Mouse (Mus musculus) thymus, postnatal 0 days (tissue): ENCODE measurements around the gene Itga1. TPM values are rescaled to one million over a fixed set of nuclear protein-coding genes. Genes with fewer than 3 reads are reported as not detected.

Experiments
- DNase-seq: peaks from one replicate; pipeline ENCODE4 v3.0.0-alpha.2; 2015; ENCODE audit warnings: low spot score
- polyA plus RNA-seq: library from polyadenylated mRNA; unstranded; fragments of >200 nt; fragmentation: Nextera tagmentation; extraction: Ambion mirVana; gene quantifications from 2 replicates; pipeline ENCODE4 v1.2.1, GENCODE M21; 2015

The Itga1 gene
- polyA plus RNA-seq, 1 experiment from 2014 or later = 2.5 TPM

DNA sequence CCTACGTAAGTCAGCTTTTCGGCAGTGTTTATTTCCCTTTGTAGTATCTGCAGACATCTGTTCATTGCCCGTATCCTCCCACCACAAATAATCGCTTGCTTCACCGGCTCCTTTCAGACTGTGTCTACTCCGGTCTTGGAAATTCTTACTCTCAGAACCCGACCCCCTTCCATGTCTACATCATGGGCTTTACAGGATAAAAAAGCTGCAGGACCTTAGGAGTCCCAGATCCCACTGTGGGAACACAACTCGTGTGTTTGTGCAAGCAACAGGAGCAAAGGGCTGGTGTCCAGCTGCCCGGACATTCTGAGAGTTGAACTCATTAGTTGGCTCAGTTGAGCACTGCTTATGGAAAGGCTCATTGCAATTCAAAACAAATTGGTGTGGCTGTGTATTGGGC is 47.0 kb downstream of the Itga1 start:
- no peak for DNase-seq

- DNase-seq = no peak
Observed at GRCm38 (mm10) chr13:115052568-115052967, 49.2 kb downstream of the Itga1 start.

- no peak for DNase-seq
Observed at GRCm38 (mm10) chr13:115050660-115051559, 50.9 kb downstream of the Itga1 start.

GRCm38 (mm10) chr13:115042652-115043051 is 59.1 kb downstream of the Itga1 start:
- DNase-seq = no peak

GRCm38 (mm10) chr13:115037304-115037703 is 64.5 kb downstream of the Itga1 start:
- DNase-seq = no peak

- no peak for DNase-seq
Observed at GRCm38 (mm10) chr13:115035387-115035786, 66.4 kb downstream of the Itga1 start.

GRCm38 (mm10) chr13:115033135-115033534 is 68.6 kb downstream of the Itga1 start:
- DNase-seq = no peak

DNA sequence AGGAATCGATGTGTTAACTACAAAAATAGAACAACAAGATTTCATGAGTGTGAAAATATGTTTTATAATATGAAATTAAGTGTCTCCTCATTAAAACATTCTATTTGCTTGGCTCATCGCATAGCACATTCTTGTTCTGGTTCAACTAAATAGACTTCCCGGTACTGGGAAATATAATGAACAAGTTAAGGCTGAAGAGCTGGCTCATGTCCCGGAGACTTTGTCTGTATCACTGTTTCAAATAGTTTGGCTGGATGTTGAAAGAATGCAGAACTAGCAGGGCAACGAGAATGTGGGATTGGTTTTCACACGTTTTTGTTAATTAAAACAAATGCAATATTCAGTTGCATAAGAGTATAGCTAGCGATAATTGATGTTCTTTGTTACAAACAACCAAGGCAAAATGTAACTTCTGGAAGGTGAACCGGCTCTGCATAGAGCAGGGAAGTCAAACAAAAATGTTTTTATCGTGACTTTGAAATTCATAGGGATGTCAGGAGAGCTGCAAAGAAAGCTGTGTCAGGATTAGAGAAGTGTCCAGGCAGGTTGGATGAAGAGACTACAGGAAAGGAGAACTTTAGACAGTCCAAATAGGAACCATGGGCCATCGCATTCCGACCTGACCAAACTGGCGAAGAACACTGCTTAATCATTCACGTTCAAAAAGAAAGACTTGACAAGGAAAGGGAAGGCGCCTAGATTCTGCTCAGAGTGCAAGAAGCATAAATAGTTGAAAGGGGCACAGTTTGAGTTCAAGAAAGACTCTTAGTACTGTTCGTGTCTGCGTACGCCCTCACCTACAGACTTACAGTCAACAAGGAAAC is 70.4 kb downstream of the Itga1 start:
- DNase-seq = no peak

DNA sequence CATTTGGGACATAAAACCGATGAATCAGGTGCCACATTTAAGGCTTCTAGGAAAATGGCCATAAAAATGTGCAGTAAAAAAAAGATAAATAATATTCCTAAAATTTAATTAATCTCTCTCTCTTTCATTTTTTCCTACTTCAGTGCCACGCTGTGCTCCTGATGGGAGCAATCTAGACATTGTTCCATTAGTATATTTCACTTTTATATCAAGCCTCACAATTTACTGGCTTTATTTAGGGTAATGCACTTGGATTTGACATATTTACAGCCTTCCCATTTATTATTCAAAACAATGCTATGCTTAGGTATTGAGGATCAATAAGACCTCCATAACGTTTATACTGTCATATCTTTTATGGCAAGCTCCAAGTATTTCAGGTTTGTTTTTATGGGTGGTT is 76.4 kb downstream of the Itga1 start:
- no peak for DNase-seq

GRCm38 (mm10) chr13:115022117-115022787 is 79.5 kb downstream of the Itga1 start:
- DNase-seq = no peak

GRCm38 (mm10) chr13:115021411-115021810 is 80.4 kb downstream of the Itga1 start:
- DNase-seq = no peak

DNA sequence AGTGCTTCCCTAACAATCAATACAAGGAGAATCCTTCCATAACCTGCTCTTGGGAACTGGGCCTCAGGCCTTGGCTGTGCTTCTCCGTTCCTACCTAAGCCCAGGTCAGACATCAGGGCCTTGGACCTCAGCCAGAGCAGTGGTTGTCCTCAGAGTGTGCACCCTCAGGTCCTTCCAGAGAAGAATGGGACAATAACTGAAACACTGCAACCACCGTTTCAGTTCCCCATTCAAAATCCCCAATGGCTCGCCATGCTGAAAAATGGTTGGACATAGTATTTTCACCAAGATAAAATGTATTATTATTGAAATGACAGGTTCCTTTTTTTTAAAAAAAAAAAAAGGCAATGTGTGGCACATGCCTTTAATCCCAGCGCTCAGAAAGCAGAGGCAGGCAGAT is 81.0 kb downstream of the Itga1 start:
- DNase-seq = no peak

DNA sequence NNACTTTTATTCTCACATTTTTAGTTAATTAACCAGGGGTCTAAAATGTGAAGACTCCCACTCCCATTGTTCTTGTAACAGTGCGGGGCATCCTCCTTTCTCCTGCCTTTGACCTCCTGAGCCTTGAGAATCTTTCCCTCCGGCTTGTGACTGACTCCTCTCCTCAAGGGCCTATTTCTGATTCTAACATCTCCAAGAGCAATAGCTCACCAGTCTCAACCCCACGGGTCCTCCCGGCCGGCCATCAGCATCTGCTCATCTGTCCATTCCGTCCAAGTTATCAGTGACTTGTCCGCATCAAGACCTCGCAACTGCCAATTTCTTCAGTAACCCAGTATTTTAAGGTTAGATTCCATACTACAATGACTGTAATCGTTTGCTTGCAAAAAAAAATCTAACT is 84.2 kb downstream of the Itga1 start:
- no peak for DNase-seq

DNA sequence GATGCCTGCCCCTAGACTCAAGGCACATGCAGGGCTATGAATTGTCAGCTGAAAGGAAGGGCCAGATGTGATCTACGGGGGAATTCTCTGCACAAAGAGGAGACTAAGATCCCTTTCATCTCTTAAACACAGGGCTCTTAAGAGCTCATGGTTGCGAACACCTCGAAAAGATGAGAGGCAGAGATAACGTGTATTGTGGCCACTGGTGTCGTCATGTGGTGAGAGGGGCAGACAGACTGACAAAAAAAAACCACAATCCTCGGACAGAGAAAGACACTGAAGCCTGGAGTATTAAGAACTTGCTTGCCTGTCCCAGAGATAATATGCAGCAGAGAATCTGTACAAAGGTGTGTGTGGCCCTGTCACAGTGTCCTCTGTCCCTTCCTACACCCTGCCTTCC is 90.2 kb downstream of the Itga1 start:
- no peak for DNase-seq

DNA sequence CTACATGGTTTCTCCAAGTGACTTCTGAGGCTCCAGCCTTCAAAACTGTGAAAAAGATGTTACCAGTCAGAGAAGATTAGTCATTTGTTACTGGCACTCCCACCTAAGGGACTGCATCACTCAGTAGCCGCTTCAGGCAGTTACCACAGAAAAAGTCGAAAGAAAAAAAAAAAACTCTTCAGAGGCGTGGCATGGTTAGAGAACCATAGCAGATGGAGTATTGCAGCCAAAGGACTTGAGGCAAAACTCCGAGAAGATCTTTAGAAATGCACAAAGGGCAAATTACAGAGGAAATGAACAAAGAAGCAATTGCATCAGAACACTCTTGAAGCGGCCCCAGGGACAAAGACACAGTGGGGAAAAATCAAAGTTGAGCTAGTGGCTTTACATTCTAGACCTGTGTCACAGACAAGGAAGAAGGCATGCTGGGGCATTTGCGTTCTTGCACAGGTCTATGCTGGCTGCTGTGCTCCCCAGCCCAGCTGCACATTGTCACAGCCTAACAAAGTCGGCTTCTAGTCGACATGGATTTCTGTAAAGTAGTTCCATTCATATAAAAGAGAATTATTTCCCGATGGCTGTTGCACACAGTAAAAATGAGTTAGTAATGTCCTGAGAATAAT is 95.4 kb downstream of the Itga1 start:
- DNase-seq = no peak

DNA sequence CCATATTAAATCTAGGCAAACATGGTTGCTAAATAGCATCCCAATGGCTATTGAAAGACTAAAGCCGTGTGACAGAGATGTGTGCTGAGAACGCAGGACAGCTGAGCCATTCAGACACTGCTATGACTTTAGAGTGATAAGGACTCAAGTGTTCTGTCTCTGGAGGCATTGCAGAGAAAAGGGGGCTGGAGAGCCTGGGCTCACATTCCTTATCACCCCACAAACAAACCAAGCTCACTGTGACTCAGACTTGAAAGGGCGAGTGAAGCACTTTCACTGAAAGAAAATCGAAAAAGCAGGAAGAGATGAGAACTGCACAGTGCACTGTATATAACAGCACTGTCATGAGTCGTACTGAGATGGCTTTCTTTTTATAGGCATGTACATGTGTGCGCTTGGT is 96.4 kb downstream of the Itga1 start:
- no peak for DNase-seq

GRCm38 (mm10) chr13:115003444-115004053 is 98.2 kb downstream of the Itga1 start:
- DNase-seq = no peak

DNA sequence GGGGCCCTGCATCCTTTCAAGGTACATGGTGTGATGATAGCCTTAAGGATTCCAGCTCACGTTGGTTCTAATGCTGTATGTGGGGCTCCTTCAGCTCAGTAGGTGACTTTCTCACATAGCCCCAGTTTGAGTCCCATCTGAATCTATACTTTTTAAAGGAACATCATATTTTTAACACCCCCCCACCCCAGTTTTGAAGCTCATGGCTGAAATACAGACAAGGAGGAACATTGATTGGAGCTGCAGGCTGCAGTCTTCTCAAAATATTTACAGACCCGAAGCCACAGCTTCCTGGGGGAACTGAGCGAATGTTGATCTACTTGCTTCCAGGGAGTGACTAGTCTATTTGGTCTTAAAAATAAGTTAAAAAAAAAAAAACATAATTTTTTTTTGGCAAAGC is 98.9 kb downstream of the Itga1 start:
- DNase-seq = no peak

DNA sequence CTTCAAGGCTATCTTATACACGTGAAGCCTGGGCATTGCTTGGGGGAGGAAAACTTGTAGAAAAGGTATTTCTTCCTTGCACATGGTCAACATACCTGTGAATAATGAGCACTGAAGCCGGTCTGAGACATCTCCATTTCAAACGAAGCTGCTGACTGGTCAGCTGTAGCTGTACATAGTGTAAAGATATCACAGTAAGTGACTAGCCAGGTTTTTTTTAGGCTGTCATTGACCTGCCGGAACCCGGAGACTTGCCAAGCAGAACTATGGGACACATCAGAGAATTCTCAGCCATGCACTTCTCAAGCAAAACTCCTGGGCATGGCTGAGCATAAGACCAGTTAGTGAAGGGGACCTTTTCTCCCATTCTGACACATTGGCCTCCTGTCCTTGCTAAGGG is 99.6 kb downstream of the Itga1 start:
- DNase-seq = no peak

- DNase-seq = no peak
Observed at GRCm38 (mm10) chr13:114999582-114999981, 102.2 kb downstream of the Itga1 start.

DNA sequence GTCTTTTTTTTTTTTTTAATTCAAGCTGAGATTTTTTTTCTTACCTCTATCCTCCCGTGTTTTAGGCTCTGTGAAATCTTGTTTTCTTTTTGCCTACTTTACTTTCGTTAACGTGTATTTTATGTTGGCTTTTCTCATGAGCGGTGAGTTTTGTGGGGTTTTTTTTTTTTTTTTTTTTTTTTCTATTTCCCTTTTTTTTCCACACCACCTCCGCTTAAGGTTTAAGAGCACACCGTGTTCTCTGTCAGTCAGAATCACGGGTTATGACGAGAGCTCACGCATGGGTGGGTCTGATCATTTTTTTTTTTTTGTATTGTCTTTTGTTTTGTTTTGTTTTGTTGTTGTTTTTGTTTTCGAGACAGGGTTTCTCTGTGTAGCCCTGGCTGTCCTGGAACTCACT is 103.7 kb downstream of the Itga1 start:
- no peak for DNase-seq
